Mouse (Mus musculus): ENCODE data around the gene Zfp664. TPM values are rescaled to one million over a fixed set of nuclear protein-coding genes. Genes with fewer than 3 reads are reported as not detected.

The Zfp664 gene
- 69.6 and 81.1 TPM in 2 replicates for polyA plus RNA-seq (2014; fragmentation: Nextera tagmentation; extraction: Ambion mirVana)

DNA sequence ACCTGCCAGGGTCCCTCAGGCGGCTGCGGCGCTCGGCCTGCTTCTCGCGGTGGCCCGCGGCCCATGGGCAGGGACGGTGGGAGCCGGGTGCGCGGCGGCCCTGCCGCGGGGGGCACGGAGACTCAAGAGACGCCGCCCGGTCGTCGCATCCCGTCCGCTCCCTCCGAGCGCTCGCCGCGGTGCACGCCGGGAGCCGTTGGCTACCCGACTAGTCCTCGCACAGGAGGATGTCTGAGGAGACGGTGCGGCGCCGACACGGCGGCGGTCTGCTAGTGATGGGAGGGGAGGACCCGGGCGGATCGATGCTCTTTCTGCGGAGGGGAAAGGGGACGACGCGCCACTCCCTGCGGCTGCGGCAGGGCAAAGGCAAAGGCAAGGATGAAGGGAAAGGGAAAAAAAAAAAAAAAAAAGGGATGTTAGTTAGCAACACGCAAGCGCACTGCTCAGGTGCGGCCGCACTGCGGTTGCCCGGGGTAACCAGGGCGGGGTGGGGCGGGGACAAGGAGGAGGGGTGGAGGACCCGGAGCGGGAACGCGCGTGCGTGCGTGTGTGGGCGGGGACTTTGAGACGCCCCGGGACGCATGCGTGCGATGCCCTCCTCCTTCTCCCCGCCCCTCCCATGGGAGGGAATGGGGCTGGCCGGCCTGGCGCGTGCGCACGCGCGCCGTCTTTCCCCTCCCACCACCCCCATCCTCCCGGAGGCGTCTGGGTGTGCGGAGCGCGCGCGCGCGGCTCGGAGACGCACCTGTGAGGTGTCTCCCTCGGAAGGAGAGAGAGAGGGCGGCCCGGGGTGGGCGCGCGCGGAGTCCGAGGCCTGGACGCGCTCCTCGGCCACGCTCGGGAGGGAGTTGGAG lies at the start of gene Zfp664, which contains the start of gene Ccdc92:
Zfp664 (plus strand) TSS at position 679 of the 854 bp plus-strand sequence.
Ccdc92 (minus strand) TSS at position 412 of the 854 bp plus-strand sequence.
- Histone ChIP-seq H3K4me2 (ENCODE audit: low read length) (peak within 1 kb of the TSS; percentile 68), H3K4me3 (ENCODE audit: low read depth, low read length) (peak within 1 kb of the TSS; percentile 57), H3K9ac (ENCODE audit: low read length) (peak within 1 kb of the TSS; percentile 61), H3K27me3 (replicated peaks; ENCODE audit: control insufficient read depth, insufficient read depth, low read length) (peaks cover 24% of the 10 kb centered on the region), H3K27ac (ENCODE audit: low read depth) (peak within 1 kb of the TSS; percentile 69), H3K36me3 (ENCODE audit: control insufficient read depth, insufficient read depth, low read length) (peaks cover 13% of the 10 kb centered on the region), H3K9me3 (ENCODE audit: control insufficient read depth, low read length) (no peaks in the 10 kb centered on the region), H3K4me1 (replicated peaks; ENCODE audit: control insufficient read depth, insufficient read depth, low read length) (peaks cover 12% of the 10 kb centered on the region)
- peak; percentile 93 for ATAC-seq (replicated peaks; ENCODE audit: low FRiP score, low TSS enrichment, low read depth)
- peak; percentile 97 for DNase-seq (ENCODE audit: low spot score)
- 0% methylated on average over 95 of the region's 103 CpGs for WGBS

DNA sequence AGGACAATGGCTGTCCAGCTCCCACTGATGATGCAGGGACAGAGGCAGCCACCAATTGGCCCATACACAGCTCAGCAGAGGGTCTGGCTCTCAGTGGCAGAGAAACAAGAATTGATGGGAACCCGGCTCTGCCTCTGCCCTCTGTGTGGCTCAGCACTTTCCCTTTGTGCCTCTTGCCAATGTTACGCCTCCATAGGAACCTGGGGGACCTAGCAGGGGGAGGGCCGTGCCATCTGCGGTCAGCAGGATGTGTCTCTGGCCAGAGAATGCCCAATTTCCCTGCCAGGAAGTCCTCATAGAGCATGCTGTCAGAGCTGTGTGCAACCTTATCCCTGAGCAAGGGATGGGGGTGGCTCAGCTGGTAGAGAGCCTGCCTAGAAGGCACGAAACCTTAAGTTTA lies 47.7 kb upstream of the Zfp664 start:
- H3K27me3 ChIP-seq (replicated peaks; ENCODE audit: control insufficient read depth, insufficient read depth, low read length) = no peaks in the 10 kb centered on the region
- H3K9me3 ChIP-seq (ENCODE audit: control insufficient read depth, low read length) = no peaks in the 10 kb centered on the region
- H3K4me2 ChIP-seq (ENCODE audit: low read length) = no peak overlapping the region
- DNase-seq (ENCODE audit: low spot score) = no peak
- ATAC-seq (replicated peaks; ENCODE audit: low FRiP score, low TSS enrichment, low read depth) = no peak
- no peak overlapping the region for H3K27ac ChIP-seq (ENCODE audit: low read depth)
- no peak overlapping the region for H3K4me3 ChIP-seq (ENCODE audit: low read depth, low read length)
- H3K4me1 ChIP-seq (replicated peaks; ENCODE audit: control insufficient read depth, insufficient read depth, low read length) = no peaks in the 10 kb centered on the region
- no peaks in the 10 kb centered on the region for H3K36me3 ChIP-seq (ENCODE audit: control insufficient read depth, insufficient read depth, low read length)
- H3K9ac ChIP-seq (ENCODE audit: low read length) = no peak overlapping the region
- WGBS = 69% methylated on average over 5 of the region's 5 CpGs

DNA sequence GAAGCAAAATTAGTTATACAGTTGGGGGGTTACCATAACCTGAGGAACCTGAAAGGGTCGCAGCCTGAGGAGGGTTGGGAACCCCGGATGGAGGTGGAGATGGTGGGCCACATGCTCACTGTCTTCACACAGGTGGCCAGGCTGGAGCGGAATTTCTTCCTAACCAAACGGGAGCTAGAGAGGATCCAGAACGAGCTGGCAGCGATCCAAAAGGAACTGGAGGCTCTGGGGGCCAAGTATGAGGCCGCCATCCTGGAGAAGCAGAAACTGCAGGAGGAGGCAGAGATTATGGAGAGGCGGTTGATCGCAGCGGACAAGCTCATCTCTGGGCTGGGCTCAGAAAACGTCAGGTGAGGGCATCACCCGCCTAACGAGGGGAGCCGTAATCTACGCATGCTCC lies 45.4 kb upstream of the Zfp664 start:
- H3K4me2 ChIP-seq (ENCODE audit: low read length) = no peak overlapping the region
- H3K4me1 ChIP-seq (replicated peaks; ENCODE audit: control insufficient read depth, insufficient read depth, low read length) = no peaks in the 10 kb centered on the region
- H3K4me3 ChIP-seq (ENCODE audit: low read depth, low read length) = no peak overlapping the region
- H3K27ac ChIP-seq (ENCODE audit: low read depth) = no peak overlapping the region
- WGBS = 75% methylated on average over 15 of the region's 15 CpGs
- H3K27me3 ChIP-seq (replicated peaks; ENCODE audit: control insufficient read depth, insufficient read depth, low read length) = no peaks in the 10 kb centered on the region
- no peaks in the 10 kb centered on the region for H3K36me3 ChIP-seq (ENCODE audit: control insufficient read depth, insufficient read depth, low read length)
- DNase-seq (ENCODE audit: low spot score) = no peak
- ATAC-seq (replicated peaks; ENCODE audit: low FRiP score, low TSS enrichment, low read depth) = no peak
- H3K9ac ChIP-seq (ENCODE audit: low read length) = no peak overlapping the region
- no peaks in the 10 kb centered on the region for H3K9me3 ChIP-seq (ENCODE audit: control insufficient read depth, low read length)

DNA sequence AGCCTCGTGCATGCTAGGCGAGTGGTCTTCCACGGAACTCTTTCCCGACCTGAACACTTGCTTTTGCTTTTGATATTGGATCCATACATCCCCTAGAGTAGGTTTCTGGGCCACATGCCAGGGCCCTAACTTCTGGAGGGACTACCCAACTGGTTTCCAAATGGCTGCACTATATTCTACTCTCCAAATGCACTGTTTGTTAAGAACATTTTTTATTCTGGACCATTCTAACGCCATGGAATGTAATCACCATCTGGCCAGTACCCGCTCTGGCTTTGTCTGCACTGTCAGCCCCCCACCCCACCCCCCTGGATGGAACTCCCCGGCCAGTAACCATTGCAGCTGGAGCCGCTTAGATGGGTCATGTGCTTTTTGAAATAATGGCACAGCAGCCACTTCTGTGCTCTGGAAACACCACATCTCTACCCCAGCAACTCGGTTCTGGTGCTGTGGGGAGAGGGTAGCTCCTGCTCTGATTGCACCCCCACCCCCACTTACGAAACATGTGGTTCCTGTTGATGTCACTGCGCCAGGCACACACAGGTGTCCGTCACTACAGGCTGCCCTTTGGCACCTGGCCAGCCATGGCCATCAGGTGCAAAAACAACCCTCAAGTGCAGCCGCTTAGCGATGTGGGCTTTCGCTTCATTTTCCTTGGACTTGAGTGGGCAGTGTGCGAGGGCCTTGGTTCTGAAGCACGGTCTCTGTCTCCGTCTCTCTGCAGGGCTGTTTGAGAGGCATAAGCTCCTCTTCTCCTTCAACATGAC lies 40.2 kb upstream of the Zfp664 start:
- no peaks in the 10 kb centered on the region for H3K9me3 ChIP-seq (ENCODE audit: control insufficient read depth, low read length)
- ATAC-seq (replicated peaks; ENCODE audit: low FRiP score, low TSS enrichment, low read depth) (no peak), DNase-seq (ENCODE audit: low spot score) (no peak)
- H3K4me2 ChIP-seq (ENCODE audit: low read length) = no peak overlapping the region
- no peaks in the 10 kb centered on the region for H3K4me1 ChIP-seq (replicated peaks; ENCODE audit: control insufficient read depth, insufficient read depth, low read length)
- no peaks in the 10 kb centered on the region for H3K36me3 ChIP-seq (ENCODE audit: control insufficient read depth, insufficient read depth, low read length)
- 78% methylated on average over 18 of the region's 18 CpGs for WGBS
- no peaks in the 10 kb centered on the region for H3K27me3 ChIP-seq (replicated peaks; ENCODE audit: control insufficient read depth, insufficient read depth, low read length)
- H3K9ac ChIP-seq (ENCODE audit: low read length) = no peak overlapping the region
- H3K27ac ChIP-seq (ENCODE audit: low read depth) = no peak overlapping the region
- no peak overlapping the region for H3K4me3 ChIP-seq (ENCODE audit: low read depth, low read length)

DNA sequence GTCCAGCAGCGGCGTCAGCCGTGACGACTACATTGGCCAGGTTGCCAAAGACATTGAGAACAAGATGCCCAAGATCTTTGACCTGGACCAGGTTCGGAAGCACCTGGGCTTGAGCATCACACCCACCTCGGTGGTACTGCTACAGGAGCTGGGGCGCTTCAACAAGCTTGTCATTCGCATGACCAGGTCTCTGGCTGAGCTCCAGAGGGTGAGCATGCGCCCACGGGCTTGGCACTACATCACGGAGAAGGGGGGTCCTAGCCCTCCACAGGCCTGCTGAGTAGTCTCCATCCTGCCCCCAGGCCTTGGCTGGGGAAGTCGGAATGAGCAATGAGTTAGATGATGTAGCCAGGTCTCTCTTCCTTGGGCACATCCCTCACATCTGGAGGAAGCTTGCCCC lies 32.2 kb upstream of the Zfp664 start:
- H3K27me3 ChIP-seq (replicated peaks; ENCODE audit: control insufficient read depth, insufficient read depth, low read length) = no peaks in the 10 kb centered on the region
- no peak overlapping the region for H3K27ac ChIP-seq (ENCODE audit: low read depth)
- ATAC-seq (replicated peaks; ENCODE audit: low FRiP score, low TSS enrichment, low read depth) = no peak
- no peak for DNase-seq (ENCODE audit: low spot score)
- H3K36me3 ChIP-seq (ENCODE audit: control insufficient read depth, insufficient read depth, low read length) = no peaks in the 10 kb centered on the region
- H3K9me3 ChIP-seq (ENCODE audit: control insufficient read depth, low read length) = no peaks in the 10 kb centered on the region
- 89% methylated on average over 12 of the region's 12 CpGs for WGBS
- no peak overlapping the region for H3K9ac ChIP-seq (ENCODE audit: low read length)
- no peak overlapping the region for H3K4me3 ChIP-seq (ENCODE audit: low read depth, low read length)
- H3K4me1 ChIP-seq (replicated peaks; ENCODE audit: control insufficient read depth, insufficient read depth, low read length) = no peaks in the 10 kb centered on the region
- no peak overlapping the region for H3K4me2 ChIP-seq (ENCODE audit: low read length)

DNA sequence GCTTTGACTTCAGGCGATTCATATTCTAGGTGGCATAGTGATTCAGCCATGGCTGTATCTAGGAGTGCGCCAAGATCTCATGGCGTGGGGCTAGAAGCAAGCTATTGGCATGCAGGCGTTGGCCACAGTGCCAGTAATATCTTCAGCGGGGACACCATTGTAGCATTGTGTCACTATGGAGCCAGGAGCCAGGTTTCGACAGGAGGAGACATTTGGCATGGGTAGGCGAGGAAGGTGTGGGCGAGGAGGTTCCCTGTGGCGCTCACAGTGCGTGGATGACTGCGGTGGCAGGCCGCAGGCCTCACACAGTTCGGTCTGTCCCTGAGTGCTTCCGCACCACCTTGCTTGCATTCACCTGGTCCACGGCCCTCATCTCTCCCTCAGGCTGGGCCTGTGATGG lies 27.3 kb upstream of the Zfp664 start:
- Histone ChIP-seq H3K9ac (ENCODE audit: low read length) (no peak overlapping the region), H3K27me3 (replicated peaks; ENCODE audit: control insufficient read depth, insufficient read depth, low read length) (no peaks in the 10 kb centered on the region), H3K9me3 (ENCODE audit: control insufficient read depth, low read length) (no peaks in the 10 kb centered on the region), H3K4me2 (ENCODE audit: low read length) (no peak overlapping the region), H3K36me3 (ENCODE audit: control insufficient read depth, insufficient read depth, low read length) (no peaks in the 10 kb centered on the region), H3K4me3 (ENCODE audit: low read depth, low read length) (no peak overlapping the region), H3K4me1 (replicated peaks; ENCODE audit: control insufficient read depth, insufficient read depth, low read length) (no peaks in the 10 kb centered on the region), H3K27ac (ENCODE audit: low read depth) (no peak overlapping the region)
- no peak for DNase-seq (ENCODE audit: low spot score)
- ATAC-seq (replicated peaks; ENCODE audit: low FRiP score, low TSS enrichment, low read depth) = no peak
- WGBS = 92% methylated on average over 15 of the region's 15 CpGs

DNA sequence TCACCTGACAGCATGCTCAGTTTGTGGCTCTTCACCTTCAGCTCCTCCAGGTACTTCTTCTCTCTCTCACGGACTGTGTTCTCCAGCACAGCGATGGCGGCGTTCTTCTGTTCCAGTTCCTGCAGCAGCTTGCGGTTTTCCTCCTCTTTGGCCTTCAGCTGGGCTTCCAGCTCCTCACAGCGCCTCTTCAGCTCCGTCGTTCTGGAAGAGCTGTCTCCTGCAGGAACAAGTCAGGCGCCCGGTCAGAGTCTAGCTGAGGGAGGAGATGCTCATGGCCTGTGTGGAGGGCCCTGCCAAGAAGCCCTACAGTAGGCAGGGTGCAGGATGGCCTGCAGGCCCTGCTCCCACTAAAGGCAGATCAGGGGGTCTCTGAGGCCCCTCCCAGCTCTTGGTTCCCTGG lies 26.4 kb upstream of the Zfp664 start:
- Histone ChIP-seq H3K4me2 (ENCODE audit: low read length) (no peak overlapping the region), H3K36me3 (ENCODE audit: control insufficient read depth, insufficient read depth, low read length) (no peaks in the 10 kb centered on the region), H3K9me3 (ENCODE audit: control insufficient read depth, low read length) (no peaks in the 10 kb centered on the region), H3K27me3 (replicated peaks; ENCODE audit: control insufficient read depth, insufficient read depth, low read length) (no peaks in the 10 kb centered on the region), H3K4me1 (replicated peaks; ENCODE audit: control insufficient read depth, insufficient read depth, low read length) (no peaks in the 10 kb centered on the region), H3K27ac (ENCODE audit: low read depth) (no peak overlapping the region), H3K4me3 (ENCODE audit: low read depth, low read length) (no peak overlapping the region), H3K9ac (ENCODE audit: low read length) (no peak overlapping the region)
- ATAC-seq (replicated peaks; ENCODE audit: low FRiP score, low TSS enrichment, low read depth) = no peak
- no peak for DNase-seq (ENCODE audit: low spot score)
- 85% methylated on average over 10 of the region's 10 CpGs for WGBS

DNA sequence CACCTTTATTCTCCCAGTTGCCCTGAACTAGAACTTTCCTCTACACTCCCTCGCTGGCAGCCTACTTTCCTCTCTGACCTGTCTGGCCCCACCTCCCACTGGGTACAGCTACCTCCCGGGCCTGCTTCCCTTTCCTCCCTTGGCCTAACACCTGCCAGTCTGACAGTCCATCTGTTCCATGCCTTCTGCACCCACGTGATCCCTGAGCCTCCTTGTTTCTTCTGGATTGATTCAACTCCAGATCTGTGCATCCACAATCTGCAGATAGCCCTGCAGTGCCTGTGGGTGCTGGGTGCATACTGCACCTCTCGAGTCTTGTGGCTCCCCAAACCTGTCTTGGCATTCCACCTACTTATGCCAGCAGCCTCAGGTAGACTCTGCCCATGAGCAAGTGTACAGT lies 25.9 kb upstream of the Zfp664 start:
- Histone ChIP-seq H3K27ac (ENCODE audit: low read depth) (no peak overlapping the region), H3K4me1 (replicated peaks; ENCODE audit: control insufficient read depth, insufficient read depth, low read length) (no peaks in the 10 kb centered on the region), H3K27me3 (replicated peaks; ENCODE audit: control insufficient read depth, insufficient read depth, low read length) (no peaks in the 10 kb centered on the region), H3K4me3 (ENCODE audit: low read depth, low read length) (no peak overlapping the region), H3K36me3 (ENCODE audit: control insufficient read depth, insufficient read depth, low read length) (no peaks in the 10 kb centered on the region), H3K9me3 (ENCODE audit: control insufficient read depth, low read length) (no peaks in the 10 kb centered on the region), H3K4me2 (ENCODE audit: low read length) (no peak overlapping the region), H3K9ac (ENCODE audit: low read length) (no peak overlapping the region)
- no peak for ATAC-seq (replicated peaks; ENCODE audit: low FRiP score, low TSS enrichment, low read depth)
- 76% methylated on average over 4 of the region's 4 CpGs for WGBS
- no peak for DNase-seq (ENCODE audit: low spot score)

All from intestine, embryonic 14.5 days (tissue).